Mouse (Mus musculus) thymus, postnatal 14 days (tissue): ENCODE data around the gene Slc22a22.

ENCODE experiments used
- DNase-seq: peaks from one replicate; pipeline ENCODE4 v3.0.0; 2021

Gene Slc22a22

DNA sequence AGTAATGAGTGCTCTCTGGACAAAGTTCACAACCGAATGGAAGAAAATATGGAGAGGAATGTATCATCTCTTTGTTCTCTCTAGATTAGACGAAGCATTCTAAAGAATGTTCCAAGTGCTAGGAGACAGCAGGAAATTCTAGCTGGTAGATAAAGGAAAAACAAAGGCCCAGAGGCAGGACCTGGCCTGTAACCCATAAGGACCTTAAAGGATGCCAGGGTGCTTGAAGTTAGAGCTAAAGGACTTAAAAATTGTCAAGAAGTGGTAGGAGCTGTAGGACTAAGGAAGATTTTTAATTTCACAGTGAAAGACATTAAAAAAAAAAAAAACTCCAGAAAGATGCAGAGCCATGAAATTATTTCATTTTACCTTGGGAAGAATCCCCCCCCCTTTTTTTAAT, at the start of gene Slc22a22:
Slc22a22 (minus strand) TSS at position 101 of the 400 bp plus-strand sequence.
- DNase-seq = no peak

DNA sequence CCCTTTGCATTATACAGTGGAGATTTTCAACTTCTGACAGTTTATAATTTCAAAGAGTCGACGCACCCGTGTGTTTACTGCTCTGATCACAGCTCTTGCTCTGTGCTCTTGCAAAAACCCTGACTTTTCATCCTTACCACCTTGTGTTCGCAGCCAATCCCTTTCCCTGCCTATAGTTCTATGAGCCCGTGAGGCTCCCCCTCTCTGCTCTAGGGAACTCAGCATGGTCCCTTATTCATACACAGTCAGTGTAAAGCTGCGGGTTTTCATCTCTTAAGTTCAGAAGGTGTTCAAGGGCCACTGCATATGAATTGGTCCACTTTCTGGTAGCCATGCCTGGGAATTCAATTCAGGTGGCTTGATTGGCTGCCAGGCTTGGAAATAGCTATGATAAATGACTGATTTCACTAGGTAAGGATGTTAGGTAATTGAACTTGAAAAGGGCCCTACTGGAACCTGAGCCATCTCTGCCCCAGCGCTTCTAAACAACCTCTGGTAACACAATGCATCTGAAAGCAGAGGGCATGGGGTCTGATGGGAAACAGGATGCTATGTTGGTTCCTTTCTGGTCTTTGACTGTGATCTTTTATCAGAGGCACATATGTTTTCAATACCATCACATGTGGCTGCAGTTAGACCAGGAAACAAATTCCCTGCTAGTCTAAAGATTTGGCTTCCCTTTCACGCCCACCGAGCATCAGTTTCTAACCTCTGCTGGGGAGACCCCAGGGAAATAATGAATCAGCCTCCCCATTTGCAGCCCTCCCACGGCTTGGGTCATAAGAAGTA, 46.3 kb upstream of the Slc22a22 start:
- no peak for DNase-seq

DNA sequence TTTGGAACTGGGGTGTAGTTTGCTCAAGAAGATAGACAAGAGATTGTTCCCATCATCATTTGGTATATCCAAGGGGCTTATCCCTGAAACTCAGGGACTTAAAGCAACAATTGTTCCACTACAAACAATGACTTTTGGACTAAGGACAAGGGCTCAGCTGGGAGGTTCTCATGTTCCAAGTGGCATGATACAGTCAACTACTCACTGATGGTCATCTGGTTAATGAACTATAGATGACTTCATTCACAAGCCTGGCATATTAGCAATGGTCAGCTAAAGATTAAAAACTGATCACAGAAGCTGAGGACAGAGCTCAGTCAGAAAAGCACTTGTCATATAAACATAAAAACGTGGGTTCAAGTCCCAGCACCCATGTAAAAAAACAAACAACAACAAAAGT, 44.7 kb upstream of the Slc22a22 start:
- no peak for DNase-seq

- no peak for DNase-seq
Measured at GRCm38 (mm10) chr15:57509185-57510172, 32.1 kb upstream of the Slc22a22 start.

DNA sequence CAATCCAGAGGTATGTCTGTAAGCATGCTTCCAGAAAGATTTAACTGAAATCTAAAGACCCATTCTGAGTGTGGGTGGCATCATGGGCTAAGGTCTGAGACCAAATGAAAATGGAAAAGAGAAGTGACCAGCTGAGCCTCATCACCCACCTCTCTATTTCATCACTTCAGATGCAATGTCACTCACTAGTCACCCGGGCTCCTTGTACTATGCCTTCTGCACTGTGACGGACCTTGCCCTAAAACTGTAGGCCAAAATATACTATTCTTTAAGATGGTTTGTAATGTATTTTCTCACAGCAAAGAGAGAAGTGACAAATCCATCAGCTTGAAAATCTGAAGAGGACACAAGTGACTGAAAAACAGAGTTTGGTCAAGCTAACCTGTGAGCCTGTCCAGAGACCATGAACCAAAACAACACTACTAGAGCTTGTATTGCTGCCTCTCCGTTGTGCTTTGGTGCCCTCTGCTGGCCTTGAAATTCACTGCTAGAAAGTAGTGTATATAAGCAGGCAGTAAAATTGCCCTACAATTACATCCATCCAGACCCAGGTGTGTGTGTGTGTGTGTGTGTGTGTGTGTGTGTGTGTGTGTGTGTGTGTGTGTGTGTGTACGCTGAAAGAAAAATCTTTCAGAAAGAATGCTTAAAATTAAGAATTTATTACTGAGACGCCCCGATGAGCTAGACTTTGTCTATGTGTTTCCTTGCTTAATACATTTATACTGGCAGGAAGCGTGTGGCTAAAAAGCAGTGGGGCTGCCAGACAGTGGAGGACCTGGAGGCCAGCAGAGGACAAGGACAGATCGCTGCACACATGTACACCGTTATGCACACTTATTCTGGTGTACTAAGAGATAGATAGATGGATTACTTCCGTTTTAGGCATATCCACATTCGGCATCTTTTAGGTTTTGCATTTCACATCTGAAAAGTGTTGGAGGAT, 31.1 kb upstream of the Slc22a22 start:
- peak; percentile 65 for DNase-seq

DNA sequence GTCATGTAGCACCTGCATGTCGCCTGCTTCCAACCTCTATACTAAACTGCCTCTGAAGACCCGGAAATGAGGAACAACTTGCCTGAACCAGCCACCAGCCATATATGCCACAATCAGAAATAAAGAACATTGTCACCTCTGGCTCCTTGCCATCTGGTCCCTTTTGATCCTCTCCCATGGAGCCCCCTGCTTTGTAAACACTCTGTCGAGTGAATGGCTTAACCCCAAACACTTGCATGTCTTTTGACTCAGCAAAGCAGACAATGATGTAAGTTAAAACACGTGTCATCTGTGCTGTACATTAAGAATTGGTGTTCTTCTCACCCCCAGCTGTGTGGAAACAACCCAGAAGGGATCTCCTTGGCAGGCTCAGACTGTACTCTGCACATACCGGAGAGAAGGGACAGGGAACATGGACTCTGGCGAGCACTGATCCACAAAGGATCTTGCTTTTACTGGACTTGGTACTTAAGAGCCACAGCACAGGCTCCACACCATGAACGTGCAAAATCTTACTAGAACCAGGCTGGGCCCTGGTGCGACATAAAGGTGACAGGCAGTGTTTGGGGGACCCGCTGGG, 26.8 kb upstream of the Slc22a22 start:
- no peak for DNase-seq

- no peak for DNase-seq
Measured at GRCm38 (mm10) chr15:57503656-57504055, 26.2 kb upstream of the Slc22a22 start.

- no peak for DNase-seq
Measured at GRCm38 (mm10) chr15:57501559-57501958, 24.1 kb upstream of the Slc22a22 start.

- no peak for DNase-seq
Measured at GRCm38 (mm10) chr15:57496106-57496505, 18.7 kb upstream of the Slc22a22 start.

DNA sequence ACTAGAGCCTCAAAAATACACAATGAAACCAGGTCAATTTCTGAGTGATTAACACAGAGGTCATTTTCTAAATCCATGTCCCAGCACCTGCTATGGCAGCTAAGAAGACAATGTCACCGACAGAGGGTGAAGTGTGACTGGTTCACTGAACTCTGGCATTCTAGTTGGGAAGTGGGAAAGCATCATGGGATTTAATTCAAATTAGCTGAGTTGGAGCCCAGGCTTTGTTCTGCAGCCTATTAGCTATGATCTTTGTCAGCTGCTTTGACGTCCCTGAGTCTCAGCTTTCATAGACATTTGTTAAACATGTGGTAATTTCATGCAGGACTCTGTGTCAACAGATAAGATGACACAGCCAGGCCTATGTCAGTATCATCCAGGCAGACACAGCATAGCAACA, 5.1 kb upstream of the Slc22a22 start:
- no peak for DNase-seq

GRCm38 (mm10) chr15:57471648-57472047, 5.8 kb downstream of the Slc22a22 start:
- DNase-seq = no peak

- DNase-seq = no peak
Measured at GRCm38 (mm10) chr15:57465996-57466395, 11.4 kb downstream of the Slc22a22 start.

GRCm38 (mm10) chr15:57465061-57465460, 12.4 kb downstream of the Slc22a22 start:
- DNase-seq = no peak

- DNase-seq = no peak
Measured at GRCm38 (mm10) chr15:57464066-57464465, 13.4 kb downstream of the Slc22a22 start.

DNA sequence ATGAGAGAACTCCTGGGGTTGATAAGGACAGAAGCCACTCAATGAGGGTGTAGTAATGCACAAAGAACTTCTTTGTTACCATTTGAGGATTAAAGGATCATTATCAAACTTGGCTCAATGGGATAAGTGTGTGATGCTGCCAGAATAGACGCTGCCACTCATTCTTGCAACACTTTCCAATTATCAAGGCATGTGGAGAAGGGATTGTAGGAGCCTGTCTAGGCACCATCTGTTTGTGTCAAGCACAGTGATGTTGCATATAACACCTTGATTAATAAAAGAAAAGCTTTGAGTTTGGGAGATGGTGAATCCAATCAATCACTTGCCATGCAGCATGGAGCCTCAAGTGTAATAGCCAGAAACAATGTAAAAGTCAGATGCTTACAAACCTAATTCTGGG, 16.1 kb downstream of the Slc22a22 start:
- DNase-seq = no peak

DNA sequence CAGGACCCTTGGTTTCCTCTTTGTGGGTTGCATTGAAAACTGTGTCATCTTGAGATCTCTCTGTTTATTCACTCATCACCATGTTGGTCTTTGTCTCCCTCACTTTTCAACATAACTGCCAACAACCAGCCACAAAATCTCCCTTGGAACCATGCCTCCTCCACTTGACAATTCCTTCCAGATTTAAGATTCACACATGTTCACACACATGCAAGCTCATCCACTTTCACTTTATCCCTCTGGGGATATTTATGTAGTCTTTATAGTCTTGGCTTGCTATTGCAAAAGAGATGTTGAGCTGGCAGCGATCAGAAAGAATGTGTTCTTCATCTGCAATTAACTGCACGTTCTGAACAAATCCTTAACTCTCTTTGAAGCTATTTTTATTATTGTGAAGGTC, 20.1 kb downstream of the Slc22a22 start:
- DNase-seq = no peak

DNA sequence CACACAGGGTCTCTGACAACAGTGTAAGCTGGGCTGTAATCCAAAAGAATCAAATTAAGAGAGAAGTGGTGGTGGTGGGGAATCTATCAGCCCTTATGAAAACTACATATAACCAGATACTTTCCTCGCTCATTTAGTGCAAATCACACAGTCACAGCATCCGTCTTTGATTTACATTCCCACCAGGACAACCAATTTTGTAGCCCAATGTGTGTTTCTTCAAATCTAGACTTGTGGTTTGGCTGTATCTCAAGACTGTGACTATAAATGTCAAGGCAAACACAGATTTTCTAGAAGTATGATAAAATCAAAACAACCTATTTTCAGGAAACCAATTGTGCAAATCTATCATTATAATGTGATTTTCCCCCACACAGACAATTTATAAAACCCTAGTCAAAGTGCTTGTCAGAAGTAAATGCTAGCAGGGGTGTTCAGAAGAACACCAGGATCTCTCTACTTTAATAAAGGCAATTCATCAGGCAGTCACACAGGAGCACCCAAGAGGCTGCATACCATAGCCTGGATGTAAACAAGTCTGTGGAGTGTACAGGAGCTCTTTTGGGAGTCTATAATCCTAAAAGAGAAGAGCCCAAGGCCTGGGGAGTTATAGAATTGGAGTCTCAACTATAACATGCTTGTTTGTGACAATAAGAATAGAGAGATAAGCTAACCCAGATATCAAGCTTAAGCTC, 42.6 kb downstream of the Slc22a22 start:
- DNase-seq = no peak

- DNase-seq = no peak
Measured at GRCm38 (mm10) chr15:57408498-57408897, 68.9 kb downstream of the Slc22a22 start.

GRCm38 (mm10) chr15:57398439-57399148, 78.8 kb downstream of the Slc22a22 start:
- no peak for DNase-seq

GRCm38 (mm10) chr15:57394053-57394452, 83.4 kb downstream of the Slc22a22 start:
- DNase-seq = no peak

DNA sequence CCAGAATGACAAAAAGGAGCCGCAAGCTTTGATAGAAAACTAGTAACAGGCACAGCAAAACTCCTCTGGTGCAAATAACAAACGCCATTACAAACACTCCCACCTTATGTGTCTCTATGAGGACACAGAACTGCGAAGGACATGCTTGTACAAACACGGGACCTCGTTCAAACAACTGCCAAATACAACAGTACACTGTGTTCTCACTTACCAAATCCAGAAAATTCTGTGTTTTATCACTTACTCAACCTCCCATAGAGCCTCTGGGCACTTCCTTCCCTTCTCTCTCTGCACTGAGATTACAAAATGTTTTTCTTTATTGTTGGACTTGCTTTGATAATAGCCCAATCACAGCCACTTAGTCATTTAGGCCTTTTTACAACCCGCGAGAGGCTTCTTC, 97.0 kb downstream of the Slc22a22 start:
- no peak for DNase-seq
